Mouse (Mus musculus) E14TG2a.4 (cell line): ENCODE data around the gene Asb4.

ENCODE experiments used
- CTCF ChIP-seq: conservative IDR thresholded peaks from 2 replicates; pipeline ENCODE4 v1.5.1; 2014; ENCODE audit warnings: low read length
- NANOG ChIP-seq: IDR thresholded peaks from 2 replicates; pipeline ENCODE4 v1.6.1; 2014; ENCODE audit warnings: borderline replicate concordance, low read length, mixed read lengths
- POU5F1 ChIP-seq: IDR thresholded peaks from 2 replicates; pipeline ENCODE4 v1.6.1; 2014; ENCODE audit warnings: low read length, borderline replicate concordance

DNA sequence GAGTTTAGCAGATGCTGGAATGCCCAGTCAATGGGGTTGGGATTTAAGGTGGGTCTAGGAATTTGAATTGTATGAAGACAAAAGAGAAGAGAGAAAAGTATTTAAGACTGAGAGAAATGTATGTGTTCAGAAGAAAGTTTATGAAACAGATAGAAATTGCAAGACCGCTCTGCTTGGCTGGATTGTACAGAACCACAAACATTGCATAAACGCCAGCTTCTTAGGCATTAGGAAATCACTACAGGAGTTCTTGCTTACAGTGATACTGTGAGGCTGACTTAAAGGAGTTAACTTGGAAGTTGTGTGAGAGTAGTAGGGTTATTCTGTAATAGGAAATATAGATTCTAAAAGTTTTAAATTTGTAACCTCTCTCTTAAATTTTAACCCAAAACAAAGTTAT, 89.5 kb downstream of the Asb4 start:
- no peak for TF ChIP-seq CTCF
- no peak for TF ChIP-seq NANOG
- TF ChIP-seq POU5F1, result no peak
